Mouse (Mus musculus) Patski (cell line): Measurements from ENCODE around the gene Dpf3. TPM values are rescaled to one million over a fixed set of nuclear protein-coding genes. Genes with fewer than 3 reads are reported as not detected.

Experiments used
- ATAC-seq: fragments of 100-300 bp; one replicate; pipeline ENCODE4 v1.8.0; 2021
- CTCF ChIA-PET: fragments of 350-600 bp; sonication (Branson Sonifier 250); formaldehyde crosslinking; loops from one replicate; lab custom pipeline; 2022; ENCODE audit warnings: inconsistent platforms; lab: Charles Lee
- POLR2A ChIA-PET: fragments of 350-600 bp; sonication (Branson Sonifier 250); formaldehyde crosslinking; loops from one replicate; lab custom pipeline; 2022; ENCODE audit warnings: antibody characterized with exemption, inconsistent platforms; lab: Charles Lee
- DNase-seq: peaks from one replicate; pipeline ENCODE4 v3.0.0-alpha.2; 2011; ENCODE audit warnings: low read depth, low spot score
- H3K27me3 ChIP-seq: fragments of 371-371 bp; one replicate; pipeline ENCODE4 v1.5.1; 2021
- CTCF ChIP-seq: fragments of 100-300 bp; IDR thresholded peaks from one replicate; pipeline ENCODE4 v1.5.1; 2021
- in situ Hi-C: fragments of 300-500 bp; cut with MboI; formaldehyde crosslinking; loops from 3 replicates; pipeline ENCODE4 v1.11.1; 2018; ENCODE audit warnings: low pct_unique_long_range_greater_than_20kb, mixed read lengths
- polyA plus RNA-seq: library from polyadenylated mRNA; unstranded; gene quantifications from one replicate; pipeline ENCODE4 v1.2.3, GENCODE M21; 2021

Gene Dpf3
- polyA plus RNA-seq, 1 experiment from 2014 or later = 0.15 TPM

DNA sequence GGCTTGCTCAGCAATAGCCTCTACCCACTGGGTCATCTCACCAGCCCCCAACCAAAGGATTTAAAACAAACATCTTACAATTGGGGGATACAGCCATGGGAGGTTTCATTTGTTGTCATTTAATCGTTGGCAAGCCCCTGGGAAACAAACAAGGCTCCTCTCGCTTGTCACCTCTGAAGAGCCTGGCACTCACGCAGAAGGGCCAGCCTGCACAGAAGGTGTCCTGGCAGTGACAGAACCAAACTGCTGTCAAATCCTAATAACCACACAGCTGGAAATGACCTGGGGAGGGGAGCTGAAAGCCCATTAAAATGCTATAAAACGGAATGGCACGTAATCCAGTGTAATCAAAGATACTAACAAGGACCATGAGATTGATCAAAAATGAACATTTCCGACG lies 114.4 kb downstream of the Dpf3 start:
- no peak for TF ChIP-seq CTCF
- ChIA-PET POLR2A (no interaction called here), CTCF (no interaction called here)
- no peak for DNase-seq
- in situ Hi-C loops = no loop called here
- ATAC-seq = no peak
- H3K27me3 ChIP-seq = peaks cover 3% of the 10 kb centered on the region

DNA sequence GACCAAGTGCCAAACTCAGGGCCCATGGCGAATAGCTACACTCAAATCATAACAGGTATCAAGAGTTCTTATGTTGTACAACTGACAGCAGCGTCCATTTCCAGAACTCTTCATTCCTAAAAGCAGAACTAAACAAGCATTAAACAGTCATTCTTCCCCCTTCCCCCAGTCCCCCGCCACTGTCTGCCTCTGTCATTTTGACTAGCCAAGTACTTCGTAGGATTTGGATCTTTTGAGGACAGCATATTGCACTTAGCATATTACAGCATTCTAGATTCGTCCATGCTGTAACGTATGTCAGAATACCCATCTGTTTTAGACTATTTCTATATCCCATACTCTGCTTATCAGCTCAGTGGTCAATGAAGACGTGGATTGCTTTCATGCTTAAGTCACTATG lies 115.2 kb downstream of the Dpf3 start:
- POLR2A ChIA-PET = no interaction called here
- CTCF ChIA-PET = no interaction called here
- H3K27me3 ChIP-seq = peaks cover 3% of the 10 kb centered on the region
- DNase-seq (no peak), ATAC-seq (no peak)
- no peak for TF ChIP-seq CTCF
- in situ Hi-C loops = no loop called here

DNA sequence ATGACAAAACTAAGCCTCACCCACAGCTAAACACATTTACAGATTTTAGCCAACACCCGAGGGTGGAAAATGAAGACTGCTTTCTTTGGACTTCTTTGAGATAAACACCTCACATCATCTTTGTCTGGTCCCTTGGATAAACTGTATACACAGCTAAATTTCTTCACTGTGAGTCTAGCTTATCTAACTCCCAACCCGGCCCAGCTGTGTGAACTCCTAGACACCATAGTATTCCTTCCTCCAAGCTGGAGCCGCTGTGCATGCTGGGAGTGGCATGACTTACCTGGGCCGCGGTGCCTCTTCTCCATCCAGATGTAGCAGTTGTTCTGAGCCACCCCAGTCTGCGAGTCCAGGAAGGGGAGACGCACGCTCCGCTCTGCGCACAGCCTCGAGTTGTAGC lies 117.3 kb downstream of the Dpf3 start:
- no peak for TF ChIP-seq CTCF
- ChIA-PET CTCF (no interaction called here), POLR2A (no interaction called here)
- peaks cover 3% of the 10 kb centered on the region for H3K27me3 ChIP-seq
- no peak for ATAC-seq
- DNase-seq = no peak
- in situ Hi-C loops = no loop called here

- CTCF ChIA-PET = no interaction called here
- TF ChIP-seq CTCF = no peak
- H3K27me3 ChIP-seq = peaks cover 3% of the 10 kb centered on the region
- DNase-seq = no peak
- in situ Hi-C loops = no loop called here
- ATAC-seq = no peak
- POLR2A ChIA-PET = no interaction called here
Observed at GRCm38 (mm10) chr12:83369416-83369815, 118.1 kb downstream of the Dpf3 start.

GRCm38 (mm10) chr12:83367486-83367885 lies 120.0 kb downstream of the Dpf3 start:
- ChIA-PET POLR2A (no interaction called here), CTCF (no interaction called here)
- in situ Hi-C loops = no loop called here
- DNase-seq (no peak), ATAC-seq (no peak)
- no peak for TF ChIP-seq CTCF
- peaks cover 3% of the 10 kb centered on the region for H3K27me3 ChIP-seq

- POLR2A ChIA-PET = no interaction called here
- TF ChIP-seq CTCF = no peak
- in situ Hi-C loops = no loop called here
- CTCF ChIA-PET = no interaction called here
- DNase-seq (no peak), ATAC-seq (no peak)
- peaks cover 6% of the 10 kb centered on the region for H3K27me3 ChIP-seq
Observed at GRCm38 (mm10) chr12:83364771-83365170, 122.7 kb downstream of the Dpf3 start.

DNA sequence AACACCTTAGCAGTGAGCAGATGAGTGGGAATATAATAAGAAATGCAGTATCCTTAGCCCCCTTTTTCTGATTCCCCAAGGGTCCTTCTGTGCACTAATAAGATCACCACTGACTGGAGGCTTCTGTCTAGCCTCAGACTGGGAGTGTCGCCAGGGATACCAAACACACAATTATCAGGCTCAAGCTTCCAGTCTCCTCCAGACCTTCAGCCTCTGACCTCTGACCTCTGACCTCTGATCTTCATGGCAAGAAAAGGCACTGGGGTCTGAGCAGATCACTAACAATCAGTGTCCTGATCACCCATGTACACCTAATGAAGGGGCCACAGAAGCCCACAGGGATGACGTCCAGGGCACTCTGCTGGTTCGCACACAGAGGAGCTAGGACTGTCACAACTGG lies 125.7 kb downstream of the Dpf3 start:
- ATAC-seq (no peak), DNase-seq (no peak)
- CTCF ChIA-PET = no interaction called here
- TF ChIP-seq CTCF = no peak
- in situ Hi-C loops = no loop called here
- POLR2A ChIA-PET = no interaction called here
- peaks cover 3% of the 10 kb centered on the region for H3K27me3 ChIP-seq

DNA sequence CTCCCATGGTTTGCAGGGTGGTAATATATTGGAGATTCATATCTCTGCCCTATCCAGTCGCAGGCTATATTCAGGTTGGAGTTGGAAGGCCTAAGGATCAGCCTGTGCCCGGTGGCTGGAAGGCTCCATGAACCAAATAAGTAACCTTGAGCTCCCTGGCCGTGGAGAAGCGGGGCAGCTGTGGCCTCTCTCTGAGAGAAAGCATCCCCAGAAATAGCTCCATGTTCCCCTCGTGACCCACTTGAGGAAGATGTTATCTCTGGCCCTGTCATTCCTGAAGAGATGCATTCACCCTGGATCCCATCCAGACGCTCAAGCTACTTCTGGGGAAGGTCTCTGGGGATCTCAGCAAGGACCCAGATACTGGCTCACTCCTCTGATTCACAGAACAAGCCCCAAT lies 134.9 kb downstream of the Dpf3 start:
- ATAC-seq (no peak), DNase-seq (no peak)
- POLR2A ChIA-PET = no interaction called here
- TF ChIP-seq CTCF = no peak
- CTCF ChIA-PET = interaction anchor here (1.0 kb wide), 1 partner anchor 44 kb away, joined by 4 read pairs; no protein-coding TSS in a partner anchor
- in situ Hi-C loops = no loop called here
- H3K27me3 ChIP-seq = peaks cover 8% of the 10 kb centered on the region

- ChIA-PET POLR2A (no interaction called here), CTCF (no interaction called here)
- ATAC-seq = no peak
- in situ Hi-C loops = no loop called here
- no peak for TF ChIP-seq CTCF
- DNase-seq = no peak
- H3K27me3 ChIP-seq = peaks cover 8% of the 10 kb centered on the region
Observed at GRCm38 (mm10) chr12:83349736-83350135, 137.8 kb downstream of the Dpf3 start.

GRCm38 (mm10) chr12:83348246-83348645 lies 139.3 kb downstream of the Dpf3 start:
- DNase-seq (no peak), ATAC-seq (no peak)
- ChIA-PET POLR2A (no interaction called here), CTCF (no interaction called here)
- no peak for TF ChIP-seq CTCF
- in situ Hi-C loops = no loop called here
- peaks cover 3% of the 10 kb centered on the region for H3K27me3 ChIP-seq

DNA sequence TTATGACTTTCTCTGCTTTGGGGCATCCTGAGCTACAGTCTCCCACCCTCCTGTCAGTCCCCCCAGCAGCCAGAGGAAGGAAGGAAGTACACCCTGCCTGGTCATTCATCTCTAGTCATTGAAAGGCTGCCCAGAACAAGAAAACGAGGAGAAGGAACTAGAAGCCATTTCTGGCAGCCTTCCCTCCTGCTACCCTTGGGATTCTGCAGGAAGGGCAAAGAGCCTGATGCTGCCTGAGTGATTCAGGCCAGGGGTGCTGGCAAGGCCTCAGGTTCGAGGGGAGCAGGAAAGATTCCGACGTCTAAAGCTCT lies 144.7 kb downstream of the Dpf3 start:
- DNase-seq (no peak), ATAC-seq (no peak)
- in situ Hi-C loops = no loop called here
- ChIA-PET POLR2A (no interaction called here), CTCF (no interaction called here)
- no peak for TF ChIP-seq CTCF
- peaks cover 3% of the 10 kb centered on the region for H3K27me3 ChIP-seq

DNA sequence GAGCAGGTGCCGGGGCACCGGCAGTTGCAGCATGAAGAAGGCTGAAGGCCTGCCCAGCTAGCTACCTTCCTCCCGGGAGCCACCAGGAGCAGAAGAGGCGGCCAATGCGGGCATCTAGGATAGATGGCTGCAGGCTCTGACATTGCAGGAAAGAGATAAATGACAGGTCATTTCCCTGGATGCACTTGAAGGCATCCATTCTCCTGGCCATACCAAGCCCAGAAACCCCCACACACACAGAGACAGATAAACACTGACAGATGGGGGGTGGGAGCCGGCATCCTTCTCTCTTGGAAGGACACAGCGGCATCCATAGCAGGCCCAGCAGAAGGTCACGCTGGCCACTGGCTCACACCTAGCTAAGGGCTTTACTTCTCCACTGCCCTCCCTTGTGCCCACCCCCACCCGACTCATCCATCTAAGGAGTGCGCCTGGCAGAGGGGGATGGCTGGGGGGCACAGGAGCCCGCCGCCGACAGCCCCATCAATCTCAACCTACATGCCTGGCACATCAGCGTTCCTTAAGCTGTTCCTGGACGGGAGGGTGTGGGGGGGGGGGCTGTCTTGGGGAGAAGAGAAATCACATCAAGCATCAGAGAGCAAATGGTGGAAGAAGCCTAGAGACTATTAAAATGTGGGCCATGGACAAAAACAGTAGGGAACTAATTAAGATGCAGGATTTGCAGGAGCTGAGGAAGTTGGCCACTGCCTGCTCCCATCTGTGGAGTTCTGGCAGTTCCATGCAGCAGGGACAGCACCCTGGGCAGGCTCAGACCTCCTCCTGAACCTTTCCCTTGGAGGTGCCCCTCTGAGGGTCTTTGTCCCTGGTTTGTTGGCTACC lies 145.3 kb downstream of the Dpf3 start:
- DNase-seq (no peak), ATAC-seq (no peak)
- no peak for TF ChIP-seq CTCF
- in situ Hi-C loops = no loop called here
- peaks cover 4% of the 10 kb centered on the region for H3K27me3 ChIP-seq
- CTCF ChIA-PET = no interaction called here
- POLR2A ChIA-PET = no interaction called here
